Mouse (Mus musculus) brown adipose tissue, adult 24 weeks (tissue): ENCODE results near the gene Bod1. TPM values are rescaled to one million over a fixed set of nuclear protein-coding genes. Genes with fewer than 3 reads are reported as not detected.

Experiments used
- H3K27ac ChIP-seq: fragments of 200-500 bp; replicated peaks from 2 replicates; pipeline ENCODE4 v1.5.1; 2012; ENCODE audit warnings: low read depth, mild to moderate bottlenecking, low read length
- H3K4me1 ChIP-seq: fragments of 200-500 bp; 2 replicates; pipeline ENCODE4 v1.6.1; 2012; ENCODE audit warnings: low read length, mixed read lengths; ENCODE audit not compliant: control insufficient read depth, insufficient read depth, insufficient read length
- H3K4me3 ChIP-seq: fragments of 200-500 bp; 2 replicates; pipeline ENCODE4 v1.5.1; 2012; ENCODE audit warnings: low read depth, mild to moderate bottlenecking, low read length, moderate library complexity; ENCODE audit not compliant: insufficient read depth
- polyA plus RNA-seq: library from polyadenylated mRNA; stranded (reverse); fragments of >200 nt; gene quantifications from 2 replicates; pipeline ENCODE4 v1.2.4, GENCODE M21; 2012; ENCODE audit not compliant: missing spikeins, insufficient read depth, insufficient read length

The Bod1 gene
- polyA plus RNA-seq, 1 experiment, result 45.5 TPM

DNA sequence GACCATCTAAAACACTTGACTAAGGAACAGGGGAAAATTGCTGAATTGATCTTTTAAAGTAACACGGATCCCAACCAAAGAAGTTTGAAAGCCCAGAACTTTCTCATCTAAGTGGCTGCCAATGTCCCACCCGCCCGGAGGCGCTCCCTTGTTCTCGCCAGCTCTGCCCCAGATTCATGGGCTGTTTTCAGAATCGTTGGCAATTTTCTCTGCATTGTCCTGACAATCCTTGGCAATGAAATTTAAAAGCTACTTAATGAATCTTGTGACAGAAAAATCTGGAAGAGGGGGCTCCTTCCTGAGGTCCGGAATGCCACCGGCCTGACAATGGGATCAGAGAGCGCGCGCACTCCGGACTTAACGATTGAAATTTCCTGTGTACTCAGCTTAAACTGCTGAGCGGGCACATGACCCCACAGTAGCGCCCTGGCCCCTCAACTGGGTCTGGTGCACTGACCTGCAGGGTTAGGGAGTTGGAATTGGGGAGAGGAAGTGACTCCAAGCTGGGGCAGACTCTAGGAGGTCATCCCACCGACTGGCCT is 8.2 kb upstream of the Bod1 start:
- Histone ChIP-seq H3K4me3 (no peak overlapping the region), H3K27ac (no peak overlapping the region), H3K4me1 (peaks cover 10% of the 10 kb centered on the region)

DNA sequence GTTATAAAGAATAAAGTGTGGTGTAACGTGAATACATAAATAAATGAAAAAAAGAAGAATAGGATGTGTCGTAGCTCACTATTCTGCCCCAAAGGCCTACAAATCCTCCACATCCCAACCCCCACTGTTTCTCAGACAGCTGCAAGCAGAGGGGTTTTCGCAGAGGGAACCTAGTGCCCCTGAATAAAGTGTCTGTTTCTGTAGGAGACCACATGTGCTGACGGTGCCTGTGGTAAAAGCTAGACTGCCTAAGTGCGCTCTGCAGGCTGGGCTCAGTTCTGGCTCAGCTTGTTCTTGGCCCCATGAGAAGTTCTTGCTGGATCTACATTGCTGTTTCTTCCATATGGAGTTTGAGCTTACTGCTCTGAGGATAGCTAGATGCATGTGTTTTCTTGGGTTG is 5.6 kb upstream of the Bod1 start:
- peaks cover 10% of the 10 kb centered on the region for H3K4me1 ChIP-seq
- H3K4me3 ChIP-seq, result no peak overlapping the region
- peak overlapping the region; percentile 58 for H3K27ac ChIP-seq

GRCm38 (mm10) chr11:31676661-31677252 is 5.1 kb upstream of the Bod1 start:
- H3K4me3 ChIP-seq, result no peak overlapping the region
- peak overlapping the region; percentile 58 for H3K27ac ChIP-seq
- H3K4me1 ChIP-seq, result peaks cover 10% of the 10 kb centered on the region

GRCm38 (mm10) chr11:31675430-31675829 is 3.7 kb upstream of the Bod1 start:
- peaks cover 10% of the 10 kb centered on the region for H3K4me1 ChIP-seq
- H3K27ac ChIP-seq, result no peak overlapping the region
- H3K4me3 ChIP-seq, result no peak overlapping the region

GRCm38 (mm10) chr11:31672170-31672563 is 482 bp upstream of the Bod1 start:
- Histone ChIP-seq H3K4me1 (peaks cover 7% of the 10 kb centered on the region; the same call in 1 of the 2 replicates), H3K4me3 (peak overlapping the region; percentile 67), H3K27ac (no peak overlapping the region)

- Histone ChIP-seq H3K4me3 (peak overlapping the region; percentile 44), H3K4me1 (peaks cover 5% of the 10 kb centered on the region; the same call in 1 of the 2 replicates), H3K27ac (no peak overlapping the region)
Measured at GRCm38 (mm10) chr11:31670468-31670921, 1.2 kb downstream of the Bod1 start.

DNA sequence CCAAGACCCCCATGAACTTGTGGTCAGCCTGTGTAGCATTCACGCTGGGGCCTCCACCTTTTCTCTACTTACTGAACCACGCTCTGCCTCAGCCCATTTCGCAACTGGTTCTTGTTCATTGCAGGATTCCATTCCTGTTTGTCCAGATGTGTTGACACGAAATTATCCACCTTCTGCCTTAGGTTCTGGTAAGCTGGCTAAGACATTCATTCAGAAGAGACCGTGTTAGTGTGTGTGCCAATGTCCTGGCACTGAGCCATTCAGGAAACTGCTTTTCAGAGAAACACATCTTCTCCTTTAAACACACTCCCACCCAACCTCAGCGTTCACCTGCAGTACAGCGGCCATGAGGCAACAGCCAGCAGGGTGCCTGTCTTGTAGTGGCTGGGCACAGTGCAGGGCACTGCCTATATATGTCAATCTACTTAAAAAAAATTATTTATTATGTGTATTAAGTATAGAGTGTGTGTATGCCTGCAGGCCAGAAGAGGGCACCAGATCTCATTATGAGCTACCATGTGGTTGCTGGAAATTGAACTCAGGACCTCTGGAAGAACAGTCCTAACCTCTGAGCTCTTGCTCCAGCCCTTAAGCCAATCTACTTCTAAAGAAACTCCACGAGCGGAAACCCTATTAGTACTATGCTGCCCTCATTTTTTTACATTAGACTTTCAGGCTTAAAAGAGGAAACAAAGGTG is 2.4 kb downstream of the Bod1 start:
- H3K4me1 ChIP-seq, result peaks cover 5% of the 10 kb centered on the region; the same call in 1 of the 2 replicates
- H3K4me3 ChIP-seq, result no peak overlapping the region
- no peak overlapping the region for H3K27ac ChIP-seq

- no peak overlapping the region for H3K27ac ChIP-seq
- H3K4me3 ChIP-seq, result no peak overlapping the region
- H3K4me1 ChIP-seq, result no peaks in the 10 kb centered on the region
Measured at GRCm38 (mm10) chr11:31664186-31664585, 7.5 kb downstream of the Bod1 start.

GRCm38 (mm10) chr11:31663501-31663900 is 8.2 kb downstream of the Bod1 start:
- H3K27ac ChIP-seq, result no peak overlapping the region
- no peaks in the 10 kb centered on the region for H3K4me1 ChIP-seq
- H3K4me3 ChIP-seq, result no peak overlapping the region

DNA sequence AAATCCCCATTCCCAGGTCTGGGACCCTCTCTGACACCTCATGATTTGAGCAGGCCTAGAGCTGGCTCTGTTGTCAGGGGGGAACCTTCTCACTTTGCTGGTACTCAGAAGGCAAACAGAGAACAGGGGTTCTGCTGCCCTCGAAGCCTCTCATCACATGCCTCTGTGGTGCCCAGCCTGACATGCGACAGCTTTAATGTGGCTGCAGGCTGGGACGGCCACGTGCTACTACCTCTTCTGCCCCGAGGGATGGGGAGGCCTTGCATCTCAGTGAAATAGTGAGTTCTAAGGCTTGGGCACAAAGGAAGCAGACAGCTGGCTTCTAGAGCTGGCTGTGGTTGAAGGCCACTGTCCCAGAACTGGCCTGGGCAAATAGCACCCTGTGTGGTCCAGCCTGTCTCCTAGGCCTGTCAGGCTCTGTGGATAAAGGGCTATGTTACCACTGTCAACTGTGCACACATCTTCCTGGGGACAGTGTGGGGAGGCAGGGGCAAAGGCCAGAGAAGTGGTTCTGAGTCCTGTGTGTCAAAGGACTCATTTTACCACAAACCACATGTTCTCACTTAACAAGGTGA is 8.7 kb downstream of the Bod1 start:
- H3K4me3 ChIP-seq, result no peak overlapping the region
- no peaks in the 10 kb centered on the region for H3K4me1 ChIP-seq
- no peak overlapping the region for H3K27ac ChIP-seq

GRCm38 (mm10) chr11:31662214-31662613 is 9.5 kb downstream of the Bod1 start:
- no peak overlapping the region for H3K4me3 ChIP-seq
- no peaks in the 10 kb centered on the region for H3K4me1 ChIP-seq
- no peak overlapping the region for H3K27ac ChIP-seq

- Histone ChIP-seq H3K27ac (no peak overlapping the region), H3K4me1 (no peaks in the 10 kb centered on the region), H3K4me3 (no peak overlapping the region)
Measured at GRCm38 (mm10) chr11:31657806-31658175, 13.9 kb downstream of the Bod1 start.

- Histone ChIP-seq H3K27ac (no peak overlapping the region), H3K4me3 (no peak overlapping the region), H3K4me1 (no peaks in the 10 kb centered on the region)
Measured at GRCm38 (mm10) chr11:31657168-31657805, 14.4 kb downstream of the Bod1 start.

- no peak overlapping the region for H3K4me3 ChIP-seq
- H3K27ac ChIP-seq, result no peak overlapping the region
- no peaks in the 10 kb centered on the region for H3K4me1 ChIP-seq
Measured at GRCm38 (mm10) chr11:31649507-31649906, 22.2 kb downstream of the Bod1 start.

DNA sequence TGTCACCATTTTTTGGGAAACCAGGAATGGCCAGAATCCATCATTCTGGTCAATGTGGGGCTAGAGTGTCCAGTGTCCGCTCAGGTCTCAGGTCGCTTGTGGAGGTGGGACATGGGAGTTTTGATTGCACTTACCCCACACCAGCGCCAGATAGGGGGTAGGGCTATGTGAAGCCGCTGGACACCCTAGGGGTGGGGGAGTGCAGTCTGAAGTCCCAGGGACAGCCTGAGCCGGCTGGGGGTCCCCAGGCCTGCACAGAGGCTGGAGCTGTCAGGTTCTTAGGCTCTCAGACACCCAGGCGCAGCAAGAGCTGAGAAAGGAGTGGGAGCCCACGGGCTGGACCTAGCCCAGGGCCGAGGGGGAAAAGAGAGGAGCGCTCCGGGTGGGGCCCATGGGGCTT is 24.4 kb downstream of the Bod1 start:
- H3K4me3 ChIP-seq, result no peak overlapping the region
- H3K4me1 ChIP-seq, result no peaks in the 10 kb centered on the region
- no peak overlapping the region for H3K27ac ChIP-seq
